ENCODE assay signal across 29 mouse cellular contexts in genomic region chr4:57088301-57088700, GRCm38 (mm10).
"Had no signal": no experiment of that assay in that cellular context is flagged by ENCODE, and none has a peak within 500 bp of the region (broad histone marks: within the 10 kb centered on the region; RNA-seq: fewer than 3 reads in every experiment).

No protein-coding gene starts in this region.

- H3K4me2 ChIP-seq: embryonic facial prominence, embryonic 12.5 days; embryonic facial prominence, embryonic 13.5 days; embryonic facial prominence, embryonic 15.5 days; forebrain, embryonic 12.5 days; forebrain, embryonic 13.5 days; forebrain, embryonic 15.5 days; heart, embryonic 11.5 days had no signal

- DNase-seq: cerebellum, adult 2 months; cerebellum, adult 8-10 months; cerebellum, adult 9-10 months; cerebellum, adult 9-11 months; cerebellum, postnatal 10 days; cerebellum, postnatal 14 days; cerebellum, postnatal 25 days; cerebellum, postnatal 36 days; embryo, embryonic 11 days; gastrocnemius, adult 2 months; gastrocnemius, postnatal 10 days; gastrocnemius, postnatal 14 days; gastrocnemius, postnatal 25 days; gastrocnemius, postnatal 36 days; heart, adult 11 months; heart, adult 18-20 months; heart, adult 2 months had no signal

- H3K27ac ChIP-seq: embryonic facial prominence, embryonic 12.5 days; embryonic facial prominence, embryonic 13.5 days; embryonic facial prominence, embryonic 15.5 days; forebrain, embryonic 10.5 days; forebrain, embryonic 12.5 days; forebrain, embryonic 13.5 days; forebrain, embryonic 15.5 days; gastrocnemius, adult 2 months; heart, adult 2 months; heart, embryonic 10.5 days had no signal

- H3K9ac ChIP-seq: embryonic facial prominence, embryonic 12.5 days; embryonic facial prominence, embryonic 13.5 days; embryonic facial prominence, embryonic 15.5 days; forebrain, embryonic 12.5 days; forebrain, embryonic 13.5 days; forebrain, embryonic 15.5 days had no signal

- H3K27me3 ChIP-seq: embryonic facial prominence, embryonic 12.5 days; embryonic facial prominence, embryonic 13.5 days; embryonic facial prominence, embryonic 15.5 days; forebrain, embryonic 15.5 days had no signal

- H3K4me3 ChIP-seq: embryonic facial prominence, embryonic 12.5 days; embryonic facial prominence, embryonic 13.5 days; embryonic facial prominence, embryonic 15.5 days; erythroblast, embryonic 14.5 days; forebrain, embryonic 10.5 days; forebrain, embryonic 12.5 days; forebrain, embryonic 13.5 days; forebrain, embryonic 15.5 days; gastrocnemius, adult 2 months; heart, adult 2 months; heart, embryonic 10.5 days had no signal

- H3K36me3 ChIP-seq: embryonic facial prominence, embryonic 12.5 days; embryonic facial prominence, embryonic 13.5 days; embryonic facial prominence, embryonic 15.5 days; forebrain, embryonic 10.5 days; forebrain, embryonic 12.5 days; forebrain, embryonic 15.5 days; heart, embryonic 10.5 days had no signal

- H3K9me3 ChIP-seq: embryonic facial prominence, embryonic 12.5 days; embryonic facial prominence, embryonic 13.5 days; embryonic facial prominence, embryonic 15.5 days; forebrain, embryonic 10.5 days; forebrain, embryonic 12.5 days; forebrain, embryonic 15.5 days; heart, embryonic 10.5 days had no signal

- ATAC-seq: forebrain, embryonic 13.5 days; forebrain, embryonic 14.5 days; forebrain, embryonic 15.5 days; forebrain, embryonic 16.5 days had no signal
